Mouse (Mus musculus): ENCODE data around the gene Phf19. TPM values are rescaled to one million over a fixed set of nuclear protein-coding genes. Genes with fewer than 3 reads are reported as not detected.

Gene Phf19
- total RNA-seq, 2 experiments from 2014 or later, result 0.54 to 0.61 TPM

DNA sequence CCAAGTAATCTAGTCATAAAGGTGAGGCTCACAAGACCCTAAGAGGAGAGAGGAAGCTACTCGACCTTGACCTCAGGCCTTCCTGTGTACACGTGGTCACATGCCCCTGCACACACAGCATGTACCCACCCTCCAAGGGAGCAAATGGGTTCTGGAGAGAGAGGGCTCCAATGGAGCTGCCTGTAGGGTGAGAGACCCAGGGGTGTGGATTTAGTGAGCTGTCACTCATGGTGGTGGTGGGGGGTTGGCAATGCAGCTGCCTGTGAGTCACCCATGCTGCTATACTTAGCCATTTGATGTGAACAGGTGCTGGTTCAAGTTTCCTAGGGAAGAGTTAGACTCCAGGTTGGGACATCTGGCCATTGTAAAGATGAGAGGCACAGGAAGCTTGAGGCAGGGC, 6.3 kb upstream of the Phf19 start:
- Histone ChIP-seq H3K27ac (peak overlapping the region; percentile 48; the same call in 1 of the 2 replicates), H3K4me3 (no peak overlapping the region)
- intact Hi-C loops (cut with DNase I), result no loop called here
- no peak for TF ChIP-seq CTCF (IDR thresholded peaks at IDR 0.05)
- no peak for DNase-seq

DNA sequence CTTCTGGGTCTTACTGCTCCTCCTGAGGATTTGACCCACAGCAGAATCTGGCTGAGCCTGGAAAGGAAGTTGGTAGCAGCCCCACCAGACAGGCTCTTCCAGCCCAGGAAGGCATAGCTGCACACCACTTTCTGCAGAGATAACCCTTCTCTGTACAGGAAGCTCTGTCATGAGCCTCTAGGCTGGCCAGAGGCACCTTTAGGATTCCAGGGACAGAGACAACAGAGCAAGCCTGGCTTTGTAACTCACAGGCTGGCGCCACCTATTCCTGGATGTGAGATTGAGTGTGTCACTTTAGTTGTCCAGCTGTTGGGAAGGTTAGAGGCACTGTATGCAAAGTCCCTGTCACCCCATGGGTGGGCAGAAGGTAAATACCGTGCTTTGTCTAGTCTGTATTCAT, 1.3 kb upstream of the Phf19 start:
- intact Hi-C loops (cut with DNase I), result no loop called here
- TF ChIP-seq CTCF (IDR thresholded peaks at IDR 0.05), result no peak
- DNase-seq, result no peak
- H3K27ac ChIP-seq, result no peak overlapping the region
- H3K4me3 ChIP-seq, result no peak overlapping the region

DNA sequence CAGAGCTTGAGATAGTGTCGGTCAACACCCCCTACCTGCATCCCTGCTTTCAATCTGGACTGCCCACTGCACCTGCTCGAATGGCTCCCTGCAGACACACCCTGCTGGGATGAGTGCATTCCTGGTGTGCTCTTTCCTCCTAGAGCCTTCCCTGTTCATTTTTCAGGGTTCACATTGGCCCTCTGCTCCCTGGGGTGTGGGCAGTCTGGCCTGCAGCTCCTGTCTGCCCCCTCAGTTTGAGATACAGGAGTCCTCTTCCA, 927 bp upstream of the Phf19 start:
- intact Hi-C loops (cut with DNase I), result no loop called here
- no peak overlapping the region for H3K27ac ChIP-seq
- TF ChIP-seq CTCF (IDR thresholded peaks at IDR 0.05), result no peak
- H3K4me3 ChIP-seq, result no peak overlapping the region
- no peak for DNase-seq

GRCm38 (mm10) chr2:34914069-34914822, 420 bp upstream of the Phf19 start:
- DNase-seq, result peak; percentile 49
- intact Hi-C loops (cut with DNase I), result no loop called here
- no peak for TF ChIP-seq CTCF (IDR thresholded peaks at IDR 0.05)

GRCm38 (mm10) chr2:34912613-34913012, 1.2 kb downstream of the Phf19 start:
- intact Hi-C loops (cut with DNase I), result no loop called here
- no peak for DNase-seq
- Histone ChIP-seq H3K27ac (no peak overlapping the region), H3K4me3 (peak overlapping the region; percentile 81)
- TF ChIP-seq CTCF (IDR thresholded peaks at IDR 0.05), result no peak

More at GRCm38 (mm10) chr2:34914069-34914822, 420 bp upstream of the Phf19 start:
- H3K4me3 ChIP-seq, result peak overlapping the region; percentile 81
- H3K27ac ChIP-seq, result peak overlapping the region; percentile 63

- TF ChIP-seq CTCF (IDR thresholded peaks at IDR 0.05), result no peak
- Histone ChIP-seq H3K27ac (no peak overlapping the region), H3K4me3 (no peak overlapping the region)
- no peak for DNase-seq
- intact Hi-C loops (cut with DNase I), result no loop called here
Measured at GRCm38 (mm10) chr2:34911871-34912270, 2.0 kb downstream of the Phf19 start.

DNA sequence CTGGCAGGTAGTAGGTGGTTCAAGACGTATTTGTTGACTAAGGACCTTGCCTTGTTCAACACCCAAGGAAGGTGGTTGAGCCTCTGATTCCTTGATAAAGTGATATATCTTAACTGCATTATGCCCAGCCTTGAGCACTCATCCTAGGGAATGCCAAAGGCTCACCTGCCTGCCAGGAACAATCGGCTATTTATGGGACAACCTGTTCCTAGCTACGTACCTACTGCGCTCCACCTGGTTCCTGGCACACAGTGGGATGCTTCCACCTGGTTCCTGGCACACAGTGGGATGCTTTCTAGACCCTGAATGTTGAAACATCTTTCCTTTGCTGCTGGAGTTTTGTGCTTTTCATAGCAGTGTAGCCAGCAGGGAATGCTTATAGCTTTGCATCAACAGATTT, 4.1 kb downstream of the Phf19 start:
- no peak for DNase-seq
- no peak for TF ChIP-seq CTCF (IDR thresholded peaks at IDR 0.05)
- intact Hi-C loops (cut with DNase I), result no loop called here
- H3K4me3 ChIP-seq, result no peak overlapping the region
- H3K27ac ChIP-seq, result no peak overlapping the region

DNA sequence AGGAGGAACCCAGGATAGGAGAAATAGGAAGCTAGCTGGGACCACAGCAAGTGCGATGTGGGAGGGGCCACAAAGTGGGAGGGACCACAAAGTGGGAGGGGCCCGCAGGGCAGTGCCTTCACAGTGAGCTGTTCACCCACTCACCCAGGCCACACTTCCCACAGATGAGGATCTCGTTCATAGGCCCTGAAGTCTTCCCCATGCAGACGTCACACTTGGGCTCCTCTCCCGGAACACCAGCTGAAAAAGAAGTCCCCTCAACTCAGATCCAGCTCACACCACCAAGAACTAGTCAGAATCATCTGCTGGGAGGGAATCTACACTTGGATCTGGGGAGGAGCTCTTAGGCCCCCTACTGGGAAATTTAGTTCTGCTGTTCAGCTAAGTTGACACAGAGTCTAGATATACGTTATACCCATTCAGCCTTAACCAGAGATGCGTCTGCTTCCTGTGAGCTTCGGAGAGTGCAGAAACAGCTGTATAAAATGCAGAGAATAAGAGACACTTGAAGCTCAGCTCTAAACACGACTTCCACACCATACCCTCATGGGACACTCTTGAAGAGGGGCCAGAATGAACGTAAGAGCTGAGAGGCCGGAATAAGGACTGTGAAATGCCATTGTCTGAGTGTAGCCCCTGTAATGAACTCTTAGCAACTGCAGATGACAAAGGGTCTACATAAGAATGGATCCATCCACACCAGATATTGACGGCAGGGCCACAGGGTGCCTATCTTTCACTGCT, 6.8 kb downstream of the Phf19 start:
- peak; percentile 71 for DNase-seq
- intact Hi-C loops (cut with DNase I), result no loop called here
- no peak overlapping the region for H3K4me3 ChIP-seq
- TF ChIP-seq CTCF (IDR thresholded peaks at IDR 0.05), result no peak
- H3K27ac ChIP-seq, result peak overlapping the region; percentile 41

- TF ChIP-seq CTCF (IDR thresholded peaks at IDR 0.05), result no peak
- intact Hi-C loops (cut with DNase I), result no loop called here
- no peak for DNase-seq
- H3K27ac ChIP-seq, result peak overlapping the region; percentile 41
- no peak overlapping the region for H3K4me3 ChIP-seq
Measured at GRCm38 (mm10) chr2:34906426-34906825, 7.4 kb downstream of the Phf19 start.

GRCm38 (mm10) chr2:34904849-34905542, 8.8 kb downstream of the Phf19 start:
- Histone ChIP-seq H3K27ac (peak overlapping the region; percentile 92), H3K4me3 (peak overlapping the region; percentile 74)
- TF ChIP-seq CTCF (IDR thresholded peaks at IDR 0.05), result no peak
- intact Hi-C loops (cut with DNase I), result loop anchor here (5.0 kb wide), 1 partner anchor 67 kb away; no protein-coding TSS in a partner anchor
- peak; percentile 99 for DNase-seq

- peak overlapping the region; percentile 92 for H3K27ac ChIP-seq
- peak overlapping the region; percentile 74 for H3K4me3 ChIP-seq
- intact Hi-C loops (cut with DNase I), result loop anchor here (5.0 kb wide), 1 partner anchor 68 kb away; no protein-coding TSS in a partner anchor
- no peak for DNase-seq
- TF ChIP-seq CTCF (IDR thresholded peaks at IDR 0.05), result no peak
Measured at GRCm38 (mm10) chr2:34903652-34904405, 10.0 kb downstream of the Phf19 start.

DNA sequence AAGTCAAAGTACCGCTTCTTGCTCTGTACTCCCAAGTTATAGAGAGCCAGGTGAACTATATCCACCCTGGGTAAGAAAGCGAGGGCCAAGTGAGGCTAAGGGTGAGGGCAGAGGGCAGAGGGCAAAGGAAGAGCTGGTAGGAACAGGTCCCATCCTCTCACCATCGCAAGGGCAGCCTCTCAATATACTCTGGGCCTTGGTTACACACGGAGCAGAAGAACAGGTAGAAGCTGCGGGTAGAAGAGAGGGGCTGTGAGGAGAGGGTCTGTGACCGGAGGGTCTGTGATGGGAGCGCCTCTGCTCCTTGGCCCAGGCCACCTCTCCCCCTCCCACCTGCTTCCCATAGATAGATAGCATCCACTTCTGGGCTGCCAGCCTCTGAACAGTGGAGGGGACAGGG, 10.6 kb downstream of the Phf19 start:
- DNase-seq, result no peak
- intact Hi-C loops (cut with DNase I), result loop anchor here (5.0 kb wide), 1 partner anchor 69 kb away; no protein-coding TSS in a partner anchor
- TF ChIP-seq CTCF (IDR thresholded peaks at IDR 0.05), result no peak
- no peak overlapping the region for H3K4me3 ChIP-seq
- H3K27ac ChIP-seq, result no peak overlapping the region
